Mouse (Mus musculus) lung, embryonic 14.5 days (tissue): ENCODE measurements around the gene Abcg8. TPM values are rescaled to one million over a fixed set of nuclear protein-coding genes. Genes with fewer than 3 reads are reported as not detected.

ENCODE experiments used
- ATAC-seq: fragments of 200-750 bp; cut with Nextera tagmentation; 2 replicates; pipeline ENCODE4 v1.8.0; 2017; ENCODE audit warnings: mild to moderate bottlenecking, moderate TSS enrichment, moderate library complexity; ENCODE audit not compliant: insufficient read depth
- DNase-seq: peaks from one replicate; pipeline ENCODE4 v3.0.0-alpha.2; 2015
- H3K27ac ChIP-seq: fragments of 300-500 bp; sonication (generic); 2 replicates; pipeline ENCODE4 v1.5.1; 2014; ENCODE audit warnings: low read depth, mild to moderate bottlenecking, moderate library complexity
- H3K27me3 ChIP-seq: fragments of 300-500 bp; sonication (generic); 2 replicates; pipeline ENCODE4 v1.6.1; 2014; ENCODE audit warnings: low read length, control low read depth; ENCODE audit not compliant: insufficient read depth
- H3K36me3 ChIP-seq: fragments of 300-500 bp; sonication (generic); 2 replicates; pipeline ENCODE4 v1.6.1; 2014; ENCODE audit warnings: control low read depth; ENCODE audit not compliant: insufficient read depth
- H3K4me1 ChIP-seq: fragments of 300-500 bp; sonication (generic); 2 replicates; pipeline ENCODE4 v1.6.1; 2014; ENCODE audit warnings: antibody characterized with exemption, control low read depth; ENCODE audit not compliant: insufficient read depth
- H3K4me2 ChIP-seq: fragments of 300-500 bp; sonication (generic); 2 replicates; pipeline ENCODE4 v1.6.1; 2014; ENCODE audit warnings: mild to moderate bottlenecking
- H3K4me3 ChIP-seq: fragments of 300-500 bp; sonication (generic); 2 replicates; pipeline ENCODE4 v1.5.1; 2014; ENCODE audit warnings: low read depth, low read length
- H3K9ac ChIP-seq: fragments of 300-500 bp; sonication (generic); 2 replicates; pipeline ENCODE4 v1.6.1; 2014
- H3K9me3 ChIP-seq: fragments of 300-500 bp; sonication (generic); 2 replicates; pipeline ENCODE4 v1.6.1; 2016; ENCODE audit warnings: low read depth, low read length, control low read depth
- CTCF ChIP-seq: IDR thresholded peaks from 2 replicates; pipeline ENCODE4 v1.5.1; 2016; ENCODE audit warnings: antibody characterized with exemption, low read depth
- WGBS: fragments of 180-500 bp; shearing (Covaris S2); extraction: QIAGEN DNeasy Blood & Tissue Kit; methylation state at CpG from one replicate; pipeline ENCODE4 v1.1.7; 2014; 5-methylcytosine and 5-hydroxymethylcytosine counted together
- polyA plus RNA-seq: library from polyadenylated mRNA; unstranded; fragments of >200 nt; fragmentation: Nextera tagmentation; extraction: Ambion mirVana; gene quantifications from 2 replicates; pipeline ENCODE4 v1.2.1, GENCODE M21; 2014

Gene Abcg8
- polyA plus RNA-seq, 1 experiment from 2014 or later: 0.05 TPM

DNA sequence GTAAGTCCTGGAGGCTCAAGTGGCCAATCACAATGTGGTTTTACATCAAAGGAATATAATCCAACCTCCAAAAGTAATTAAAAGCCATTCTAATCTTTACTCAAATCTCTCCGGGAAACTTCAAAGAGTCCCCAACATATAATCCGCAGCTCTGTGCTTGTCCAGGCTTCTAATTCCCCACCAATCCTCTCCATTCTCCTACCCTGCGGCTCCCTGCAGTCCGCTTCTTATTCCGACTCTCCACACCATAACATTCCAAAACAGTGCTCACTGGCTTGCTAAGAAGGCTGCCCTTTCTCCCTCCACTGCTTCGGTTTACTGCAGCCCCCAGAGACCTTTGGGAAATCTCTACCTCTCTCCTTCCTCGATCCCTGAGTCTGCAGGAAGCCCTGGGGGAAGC lies 2.1 kb upstream of the Abcg8 start:
- Histone ChIP-seq H3K27me3 (0 out of 2 replicates have a peak, but pooled peaks cover 3% of the 10 kb centered on the region), H3K4me2 (no peak overlapping the region), H3K9me3 (no peaks in the 10 kb centered on the region), H3K9ac (no peak overlapping the region; the same call in 1 of the 2 replicates), H3K36me3 (no peaks in the 10 kb centered on the region), H3K4me3 (no peak overlapping the region), H3K4me1 (no peaks in the 10 kb centered on the region), H3K27ac (no peak overlapping the region)
- no peak for TF ChIP-seq CTCF
- no peak for ATAC-seq
- WGBS: 44% methylated on average over 7 of the region's 7 CpGs
- DNase-seq: no peak

DNA sequence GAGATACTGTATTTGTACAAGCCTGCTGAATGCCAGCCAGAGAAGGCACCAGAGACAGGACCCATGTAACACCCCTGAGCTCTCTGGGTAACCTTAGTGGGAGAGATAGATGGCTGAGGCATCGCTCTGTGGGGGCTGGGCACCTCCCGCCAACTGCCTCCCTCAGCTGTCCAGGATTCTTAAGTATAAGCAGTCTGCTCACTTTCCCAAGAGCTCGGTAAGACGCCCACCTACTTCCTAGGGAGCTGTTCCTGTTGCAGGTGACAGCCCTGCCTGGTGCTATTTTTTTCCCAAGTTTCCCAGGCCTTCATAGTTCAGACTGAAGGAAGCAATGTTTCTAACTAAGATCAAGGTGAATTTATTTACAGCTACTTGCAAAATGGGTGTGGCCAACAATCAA lies 898 bp upstream of the Abcg8 start:
- 0 out of 2 replicates have a peak, but pooled peaks cover 3% of the 10 kb centered on the region for H3K27me3 ChIP-seq
- H3K36me3 ChIP-seq: no peaks in the 10 kb centered on the region
- ATAC-seq: no peak
- no peak overlapping the region for H3K9ac ChIP-seq
- TF ChIP-seq CTCF: no peak
- DNase-seq: no peak
- no peak overlapping the region for H3K27ac ChIP-seq
- H3K9me3 ChIP-seq: no peaks in the 10 kb centered on the region
- 45% methylated on average over 4 of the region's 4 CpGs for WGBS
- no peaks in the 10 kb centered on the region for H3K4me1 ChIP-seq
- H3K4me2 ChIP-seq: no peak overlapping the region
- no peak overlapping the region for H3K4me3 ChIP-seq

DNA sequence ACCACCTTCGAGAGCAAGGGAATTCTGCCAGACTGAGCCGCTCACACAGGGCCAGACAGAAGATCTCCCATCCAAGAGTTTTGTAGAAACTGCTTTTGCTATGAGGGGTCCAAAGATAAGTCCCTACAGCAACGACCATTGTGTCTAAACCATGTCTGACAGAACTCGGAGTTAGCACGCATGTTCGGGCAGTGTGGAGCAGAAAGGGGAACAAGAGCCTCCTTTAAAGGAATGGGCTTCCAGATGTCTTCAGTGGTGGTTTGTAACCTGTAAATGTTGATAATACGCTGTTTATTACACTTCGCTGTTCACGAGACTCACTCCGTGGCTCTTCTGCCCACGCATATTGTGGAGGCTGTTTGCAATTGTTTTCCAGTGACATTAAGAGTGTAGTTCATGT lies 1.5 kb downstream of the Abcg8 start:
- Histone ChIP-seq H3K27ac (no peak overlapping the region), H3K4me2 (no peak overlapping the region), H3K4me3 (no peak overlapping the region), H3K27me3 (0 out of 2 replicates have a peak, but pooled peaks cover 3% of the 10 kb centered on the region), H3K4me1 (no peaks in the 10 kb centered on the region), H3K9me3 (no peaks in the 10 kb centered on the region), H3K36me3 (no peaks in the 10 kb centered on the region), H3K9ac (no peak overlapping the region)
- 79% methylated on average over 11 of the region's 11 CpGs for WGBS
- no peak for ATAC-seq
- no peak for DNase-seq
- no peak for TF ChIP-seq CTCF

DNA sequence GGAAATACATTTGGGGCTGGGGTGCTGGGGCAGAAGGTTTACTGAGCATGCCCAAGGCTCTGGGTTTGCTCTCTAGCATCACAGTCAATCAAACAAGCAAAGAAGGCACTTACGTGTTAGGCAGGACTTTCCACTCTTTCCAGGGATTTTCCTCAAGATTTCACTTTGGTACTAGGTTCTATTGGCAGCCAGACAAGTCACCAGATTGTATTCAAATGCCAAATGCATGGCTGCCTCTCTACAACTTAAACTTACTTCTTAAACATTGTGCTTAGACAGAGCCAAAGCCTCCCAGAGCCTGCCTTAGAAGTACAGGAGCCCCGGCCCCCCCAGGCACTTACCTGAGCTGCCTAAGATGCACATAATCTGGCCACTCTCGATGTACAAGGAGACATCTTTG lies 5.6 kb downstream of the Abcg8 start:
- DNase-seq: no peak
- no peaks in the 10 kb centered on the region for H3K4me1 ChIP-seq
- H3K27ac ChIP-seq: no peak overlapping the region
- WGBS: 78% methylated on average over 3 of the region's 3 CpGs
- ATAC-seq: no peak
- H3K4me2 ChIP-seq: no peak overlapping the region
- TF ChIP-seq CTCF: no peak
- no peak overlapping the region for H3K4me3 ChIP-seq
- H3K9me3 ChIP-seq: no peaks in the 10 kb centered on the region
- H3K27me3 ChIP-seq: no peaks in the 10 kb centered on the region
- H3K9ac ChIP-seq: no peak overlapping the region
- H3K36me3 ChIP-seq: no peaks in the 10 kb centered on the region

DNA sequence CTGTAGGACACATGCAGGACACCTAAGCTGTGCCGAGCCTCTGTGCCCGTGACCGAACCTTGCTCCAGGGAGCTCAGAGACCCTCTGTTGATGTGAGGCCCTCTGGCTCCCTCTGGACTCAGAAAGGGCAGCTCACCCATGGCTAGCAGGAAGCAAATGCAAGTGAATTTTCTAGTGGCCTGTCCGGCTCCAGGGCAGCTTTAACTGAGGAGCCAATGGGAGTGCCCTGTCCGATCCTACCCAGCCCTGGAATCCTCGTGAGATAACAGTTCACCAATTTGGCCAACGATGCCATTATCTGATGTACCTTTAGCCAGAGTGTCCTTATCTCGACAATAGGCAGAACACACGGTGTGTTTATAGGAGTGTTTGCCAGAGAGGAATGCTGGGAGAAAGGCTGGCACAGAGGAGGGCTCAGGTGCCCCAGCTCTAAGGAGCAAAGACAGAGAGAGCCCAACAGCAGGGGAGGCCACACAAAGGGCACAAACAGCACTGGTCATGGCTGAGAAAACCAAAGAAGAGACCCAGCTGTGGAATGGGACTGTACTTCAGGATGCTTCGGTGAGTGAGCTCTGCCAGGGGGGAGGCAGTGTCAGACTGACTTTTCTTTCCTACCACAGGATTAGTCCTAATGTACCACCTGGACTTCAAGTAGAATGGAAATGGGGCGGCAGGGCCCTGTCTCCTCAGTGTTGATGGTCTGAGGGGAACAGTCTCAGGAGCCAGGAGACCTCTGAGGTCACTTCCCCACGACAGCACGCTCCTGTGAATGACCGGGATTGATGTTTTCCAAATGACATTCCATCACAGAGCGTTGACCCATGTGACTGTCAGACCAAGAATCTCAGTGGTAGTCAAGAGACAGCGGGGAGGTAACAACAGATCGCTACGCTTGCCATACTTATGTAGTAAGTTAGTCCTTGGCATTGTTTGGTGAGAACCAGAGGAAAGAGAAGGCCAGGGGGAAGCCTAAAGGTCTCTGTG lies 6.9 kb downstream of the Abcg8 start, which contains the start of gene Abcg5:
Abcg5 (minus strand) TSS at position 278 of the 984 bp plus-strand sequence.
- Histone ChIP-seq H3K4me1 (no peaks in the 10 kb centered on the region), H3K9me3 (no peaks in the 10 kb centered on the region), H3K9ac (no peak within 1 kb of the TSS), H3K4me3 (no peak within 1 kb of the TSS), H3K27me3 (no peaks in the 10 kb centered on the region), H3K4me2 (no peak within 1 kb of the TSS), H3K36me3 (no peaks in the 10 kb centered on the region), H3K27ac (no peak within 1 kb of the TSS)
- ATAC-seq: no peak
- TF ChIP-seq CTCF: 0 out of 2 replicates have a peak, but pooled peaks have one; percentile 8
- 65% methylated on average over 18 of the region's 18 CpGs for WGBS
- DNase-seq: no peak

DNA sequence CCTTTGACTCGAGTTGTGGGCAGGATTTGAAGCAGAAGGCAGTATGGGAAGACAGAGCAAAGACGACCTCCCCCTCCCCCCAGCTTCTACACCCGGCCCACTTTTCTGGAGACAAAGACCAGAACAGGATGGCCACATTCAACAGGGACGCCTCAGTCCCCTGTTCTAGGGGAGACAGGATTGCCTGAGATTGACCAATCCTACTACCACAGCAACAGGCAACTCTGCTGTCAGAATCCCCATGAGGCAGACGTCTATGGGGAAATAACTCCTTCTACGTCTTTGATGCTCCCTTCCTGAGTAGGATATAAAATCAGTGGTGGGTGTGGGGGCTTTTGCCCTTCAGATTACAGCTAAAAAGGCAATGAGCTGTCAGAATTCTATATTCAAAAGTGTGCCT lies 8.2 kb downstream of the Abcg8 start:
- ATAC-seq: no peak
- H3K27me3 ChIP-seq: no peaks in the 10 kb centered on the region
- H3K27ac ChIP-seq: no peak overlapping the region
- H3K36me3 ChIP-seq: no peaks in the 10 kb centered on the region
- WGBS: 32% methylated on average over 6 of the region's 6 CpGs
- H3K4me1 ChIP-seq: no peaks in the 10 kb centered on the region
- H3K9me3 ChIP-seq: no peaks in the 10 kb centered on the region
- no peak overlapping the region for H3K4me2 ChIP-seq
- no peak overlapping the region for H3K4me3 ChIP-seq
- no peak for DNase-seq
- no peak for TF ChIP-seq CTCF
- H3K9ac ChIP-seq: no peak overlapping the region

DNA sequence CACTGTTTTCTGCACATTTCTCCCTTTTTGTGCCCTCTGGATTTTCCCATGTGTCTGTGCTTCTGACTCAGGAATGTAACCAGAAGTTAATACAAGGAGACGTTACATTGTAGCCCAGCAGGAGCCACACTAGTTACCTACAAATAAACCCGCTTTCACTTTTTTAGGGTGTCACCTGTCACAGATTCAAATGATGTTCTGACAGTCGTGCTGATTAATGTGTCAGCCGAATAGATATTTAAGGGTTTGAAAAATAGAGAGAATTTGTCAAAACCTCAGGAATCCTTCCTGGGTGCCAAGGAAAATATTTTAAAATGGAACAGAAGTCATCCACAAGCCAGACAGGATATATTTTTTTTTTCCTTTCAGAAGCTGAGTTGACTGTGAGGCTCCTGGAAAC lies 9.2 kb downstream of the Abcg8 start:
- H3K27me3 ChIP-seq: no peaks in the 10 kb centered on the region
- TF ChIP-seq CTCF: no peak
- no peak overlapping the region for H3K27ac ChIP-seq
- ATAC-seq (no peak), DNase-seq (no peak)
- no peak overlapping the region for H3K4me2 ChIP-seq
- H3K9ac ChIP-seq: no peak overlapping the region
- WGBS: 70% methylated on average over 4 of the region's 4 CpGs
- H3K4me1 ChIP-seq: no peaks in the 10 kb centered on the region
- H3K9me3 ChIP-seq: no peaks in the 10 kb centered on the region
- no peak overlapping the region for H3K4me3 ChIP-seq
- H3K36me3 ChIP-seq: no peaks in the 10 kb centered on the region
